Mouse (Mus musculus) megakaryocyte, embryonic 14.5 days (primary cell): ENCODE data around the gene Id3.

ENCODE experiments used
- FLI1 ChIP-seq: IDR thresholded peaks from 2 replicates; pipeline ENCODE4 v1.6.1; 2012; ENCODE audit warnings: low read length, inconsistent platforms, mixed read lengths
- GATA1 ChIP-seq: IDR thresholded peaks from 3 replicates; pipeline ENCODE4 v1.6.1; 2012; ENCODE audit warnings: mixed read lengths, low read length, inconsistent platforms, borderline replicate concordance

GRCm38 (mm10) chr4:136109153-136109552, 34.1 kb upstream of the Id3 start:
- TF ChIP-seq GATA1 (no peak), FLI1 (no peak)
